Mouse (Mus musculus) testis, adult 2 months (tissue): ENCODE results near the gene Nrcam. TPM values are rescaled to one million over a fixed set of nuclear protein-coding genes. Genes with fewer than 3 reads are reported as not detected.

Experiments
- H3K27ac ChIP-seq: fragments of 200-500 bp; 2 replicates; pipeline ENCODE4 v1.5.1; 2012; ENCODE audit warnings: low read depth, low read length; ENCODE audit not compliant: control insufficient read depth, insufficient read depth
- H3K27me3 ChIP-seq: fragments of 200-500 bp; 2 replicates; pipeline ENCODE4 v1.6.1; 2012; ENCODE audit warnings: mild to moderate bottlenecking, low read length, moderate library complexity; ENCODE audit not compliant: control insufficient read depth, insufficient read depth
- H3K36me3 ChIP-seq: fragments of 200-500 bp; 2 replicates; pipeline ENCODE4 v1.6.1; 2012; ENCODE audit warnings: mild to moderate bottlenecking, low read length; ENCODE audit not compliant: control insufficient read depth, insufficient read depth
- H3K4me1 ChIP-seq: fragments of 200-500 bp; 2 replicates; pipeline ENCODE4 v1.6.1; 2012; ENCODE audit warnings: low read length; ENCODE audit not compliant: control insufficient read depth, insufficient read depth
- H3K4me3 ChIP-seq: fragments of 200-500 bp; 2 replicates; pipeline ENCODE4 v1.5.1; 2012; ENCODE audit warnings: low read depth, mild to moderate bottlenecking, low read length, moderate library complexity, mixed read lengths; ENCODE audit not compliant: control insufficient read depth
- CTCF ChIP-seq: fragments of 200-500 bp; IDR thresholded peaks from 2 replicates; pipeline ENCODE4 v1.5.1; 2012; ENCODE audit warnings: low read depth, mild to moderate bottlenecking, inconsistent platforms, low read length, moderate library complexity; ENCODE audit not compliant: control insufficient read depth, insufficient read depth, insufficient replicate concordance
- POLR2A ChIP-seq: fragments of 200-500 bp; IDR thresholded peaks from 2 replicates; pipeline ENCODE4 v1.6.1; 2012; ENCODE audit warnings: low read depth, mild to moderate bottlenecking, inconsistent platforms, low read length, moderate library complexity; ENCODE audit not compliant: control insufficient read depth
- polyA plus RNA-seq: library from polyadenylated mRNA; depleted of rRNA; stranded (reverse); fragments of >200 nt; gene quantifications from 2 replicates; pipeline ENCODE4 v1.2.3, GENCODE M21; 2012

The Nrcam gene
- polyA plus RNA-seq, 1 experiment = 0.94 TPM

DNA sequence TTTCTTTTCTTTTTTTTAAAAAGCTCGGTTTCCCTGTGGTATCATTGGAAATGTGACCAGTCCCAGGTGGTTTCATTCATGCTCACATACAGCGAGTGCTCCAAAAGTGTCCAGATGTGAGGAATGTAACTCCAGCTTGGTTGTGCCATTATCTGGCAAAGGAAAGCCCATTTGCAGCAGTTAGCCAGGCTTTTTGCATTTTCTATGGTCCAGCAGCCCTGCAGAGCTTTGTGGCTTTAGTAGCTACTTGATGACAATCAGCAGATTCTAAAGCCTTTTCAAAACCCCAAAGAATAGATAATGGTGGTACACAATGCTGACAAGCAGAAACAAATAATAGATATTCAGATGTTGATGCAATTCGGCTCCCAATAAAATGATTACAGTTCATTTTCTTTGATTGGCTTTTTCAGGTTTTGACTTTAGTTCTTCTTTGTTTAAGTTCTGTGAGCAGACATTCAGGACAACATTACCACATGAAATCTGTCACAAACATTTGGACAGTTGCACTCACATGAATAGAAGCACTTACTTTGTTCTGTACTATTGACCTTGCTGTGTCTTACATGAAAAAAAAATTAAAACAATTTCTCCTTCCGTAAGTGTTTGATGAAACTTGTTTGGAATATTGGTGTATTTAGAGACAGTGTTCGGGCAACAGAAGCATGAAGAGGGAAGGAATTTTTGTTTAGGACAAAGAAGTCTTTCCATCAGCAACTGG is 164.2 kb downstream of the Nrcam start:
- no peak overlapping the region for H3K4me3 ChIP-seq
- H3K4me1 ChIP-seq = no peaks in the 10 kb centered on the region
- TF ChIP-seq CTCF = no peak
- no peak for TF ChIP-seq POLR2A
- no peaks in the 10 kb centered on the region for H3K36me3 ChIP-seq
- H3K27me3 ChIP-seq = no peaks in the 10 kb centered on the region
- H3K27ac ChIP-seq = no peak overlapping the region

DNA sequence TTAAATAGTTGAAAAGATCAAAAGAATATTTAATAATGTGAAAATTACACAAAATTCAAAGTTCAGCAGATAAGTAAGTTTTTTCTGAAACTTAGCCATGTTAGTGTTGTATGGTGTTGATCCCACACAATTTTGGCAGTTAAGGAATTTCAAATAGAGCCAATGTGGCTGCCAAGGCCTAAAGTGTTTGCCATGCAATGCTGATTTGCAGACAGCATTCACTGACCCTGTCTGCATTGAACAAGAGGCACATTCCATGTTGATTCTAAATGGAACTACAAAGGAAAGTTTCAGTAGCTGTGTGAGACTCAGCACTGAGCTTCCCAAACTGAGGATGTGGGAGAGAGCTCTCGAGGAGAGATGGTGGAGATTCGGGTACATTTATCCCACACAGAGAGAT is 169.1 kb downstream of the Nrcam start:
- no peaks in the 10 kb centered on the region for H3K4me1 ChIP-seq
- H3K36me3 ChIP-seq = no peaks in the 10 kb centered on the region
- no peak overlapping the region for H3K27ac ChIP-seq
- TF ChIP-seq POLR2A = no peak
- TF ChIP-seq CTCF = no peak
- H3K27me3 ChIP-seq = no peaks in the 10 kb centered on the region
- no peak overlapping the region for H3K4me3 ChIP-seq

DNA sequence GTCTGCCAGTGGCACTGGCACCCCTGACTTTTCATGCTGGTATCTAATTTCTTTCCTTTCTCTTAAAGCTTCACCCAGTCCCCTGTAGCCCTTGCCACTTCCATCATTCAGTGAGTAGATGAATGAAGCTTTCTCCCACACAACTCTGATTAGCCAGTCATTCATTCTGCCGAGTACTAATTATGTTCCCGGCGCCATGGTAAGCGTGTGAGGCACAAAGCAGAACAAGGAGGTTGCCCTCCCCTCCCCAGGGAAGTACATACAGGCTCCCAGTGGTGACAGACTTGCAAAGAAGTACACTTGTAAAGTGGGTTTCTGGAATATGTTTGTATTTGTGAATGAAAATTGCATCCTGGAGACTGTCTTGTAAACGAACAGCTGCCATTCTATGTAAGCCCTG is 170.2 kb downstream of the Nrcam start:
- TF ChIP-seq POLR2A (no peak), CTCF (no peak)
- H3K4me1 ChIP-seq = no peaks in the 10 kb centered on the region
- no peak overlapping the region for H3K4me3 ChIP-seq
- no peaks in the 10 kb centered on the region for H3K27me3 ChIP-seq
- no peak overlapping the region for H3K27ac ChIP-seq
- H3K36me3 ChIP-seq = no peaks in the 10 kb centered on the region

DNA sequence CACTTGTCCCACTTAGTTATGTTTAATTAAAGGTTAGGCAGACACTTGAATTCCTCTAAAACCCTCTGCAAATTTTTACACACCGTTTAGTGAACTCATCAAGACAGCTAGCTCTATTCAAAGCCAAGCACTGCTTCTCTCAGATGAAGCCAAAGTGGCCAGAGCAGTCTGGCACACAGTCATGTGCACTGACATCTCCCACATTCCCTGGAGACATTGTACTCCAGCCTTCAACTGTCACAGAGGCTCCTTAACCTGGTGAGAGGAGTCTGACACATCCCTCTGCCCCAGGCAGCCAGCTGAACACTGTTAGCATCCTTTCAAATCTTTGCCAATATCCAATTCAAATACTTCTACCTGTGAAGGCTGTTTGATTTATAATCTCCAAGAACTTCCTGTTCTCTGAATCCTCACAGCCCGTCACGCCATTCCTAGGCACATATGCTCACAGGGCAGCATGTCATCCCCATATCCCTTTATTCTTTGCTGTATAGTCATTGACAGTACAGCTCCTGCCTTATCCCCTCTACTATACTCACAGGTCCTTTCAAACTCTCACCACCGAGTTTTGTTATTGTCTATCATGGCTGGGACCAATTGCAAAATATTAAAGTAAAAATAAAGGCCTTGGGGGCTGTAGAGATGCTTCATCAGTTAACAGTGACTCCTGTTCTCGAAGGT is 173.3 kb downstream of the Nrcam start:
- no peaks in the 10 kb centered on the region for H3K36me3 ChIP-seq
- H3K27me3 ChIP-seq = no peaks in the 10 kb centered on the region
- H3K27ac ChIP-seq = no peak overlapping the region
- no peak for TF ChIP-seq CTCF
- TF ChIP-seq POLR2A = no peak
- H3K4me3 ChIP-seq = no peak overlapping the region
- no peaks in the 10 kb centered on the region for H3K4me1 ChIP-seq

DNA sequence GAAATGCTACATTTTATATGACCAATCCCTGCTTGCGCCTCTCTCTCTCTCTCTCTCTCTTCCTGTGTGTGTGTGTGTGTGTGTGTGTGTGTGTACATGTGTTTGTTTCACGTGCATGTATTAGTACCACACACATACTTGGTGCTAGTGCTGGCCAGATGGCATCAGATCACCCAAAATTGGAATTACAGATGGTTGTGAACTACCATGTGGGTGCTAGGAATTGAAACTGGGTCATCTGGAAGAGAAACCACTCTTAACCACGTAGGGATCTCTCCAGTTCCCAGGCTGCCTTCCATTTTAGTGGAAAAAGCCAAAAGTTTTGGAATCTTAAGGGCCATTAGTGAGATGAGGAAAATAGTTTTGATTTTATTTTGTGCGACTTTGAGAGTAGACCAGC is 175.1 kb downstream of the Nrcam start:
- Histone ChIP-seq H3K27me3 (no peaks in the 10 kb centered on the region), H3K36me3 (no peaks in the 10 kb centered on the region), H3K4me1 (no peaks in the 10 kb centered on the region), H3K27ac (no peak overlapping the region), H3K4me3 (no peak overlapping the region)
- TF ChIP-seq POLR2A = no peak
- TF ChIP-seq CTCF = no peak

DNA sequence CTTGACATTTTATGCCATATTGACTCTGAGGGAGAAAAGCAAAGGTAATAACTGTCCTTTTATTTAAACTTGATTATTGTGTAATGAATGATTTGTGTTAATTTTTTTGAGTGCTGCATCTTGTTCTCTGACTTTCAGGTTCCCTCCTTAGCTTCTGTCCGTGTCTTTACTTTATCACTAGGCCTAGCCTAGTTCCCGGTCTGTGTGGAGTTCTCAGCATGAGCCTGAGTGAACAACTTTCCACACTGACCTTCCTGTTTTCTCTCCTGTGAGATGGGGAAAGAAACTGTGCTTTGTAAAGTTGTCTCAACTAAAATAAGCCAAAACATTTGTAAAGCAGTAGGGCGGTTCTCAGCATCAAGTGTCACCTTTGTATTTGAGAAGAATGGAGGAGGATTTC is 179.9 kb downstream of the Nrcam start:
- Histone ChIP-seq H3K27me3 (no peaks in the 10 kb centered on the region), H3K4me1 (no peaks in the 10 kb centered on the region), H3K36me3 (no peaks in the 10 kb centered on the region), H3K27ac (no peak overlapping the region), H3K4me3 (no peak overlapping the region)
- TF ChIP-seq CTCF (no peak), POLR2A (no peak)

DNA sequence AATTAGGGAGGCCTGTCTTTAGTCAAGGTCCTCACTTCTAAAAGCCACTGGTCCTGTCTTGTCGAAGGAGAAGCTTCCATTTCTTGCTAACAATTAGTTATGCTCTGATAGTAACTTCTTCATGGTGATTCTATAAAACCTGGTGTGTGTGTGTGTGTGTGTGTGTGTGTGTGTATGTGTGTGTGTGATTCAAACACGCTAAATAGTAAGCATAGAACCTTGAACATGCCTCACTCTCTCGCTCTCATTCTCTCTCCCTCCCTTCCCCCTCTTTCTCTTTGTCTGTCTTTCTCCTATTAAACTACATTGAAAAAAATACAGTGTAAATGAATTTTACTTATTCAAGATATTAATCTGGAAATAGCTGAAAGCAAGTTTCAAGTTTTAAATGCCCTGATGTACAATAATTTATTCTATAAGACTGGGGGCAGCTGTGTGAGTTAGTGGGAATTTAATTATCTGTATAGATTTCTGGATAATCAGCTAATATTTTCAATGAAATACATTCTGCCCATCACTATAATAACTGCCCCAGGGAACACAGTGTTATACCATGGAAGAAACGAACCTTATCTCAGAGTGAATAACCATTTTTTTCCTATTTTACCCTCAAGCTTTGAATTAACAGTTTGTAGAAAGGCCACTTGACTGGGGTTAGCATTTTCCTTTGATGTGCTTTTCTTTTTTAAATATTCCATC is 180.9 kb downstream of the Nrcam start:
- no peaks in the 10 kb centered on the region for H3K36me3 ChIP-seq
- no peaks in the 10 kb centered on the region for H3K27me3 ChIP-seq
- TF ChIP-seq POLR2A (no peak), CTCF (no peak)
- no peak overlapping the region for H3K4me3 ChIP-seq
- no peak overlapping the region for H3K27ac ChIP-seq
- no peaks in the 10 kb centered on the region for H3K4me1 ChIP-seq
